Mouse (Mus musculus): ENCODE data around the gene Zbtb5.

DNA sequence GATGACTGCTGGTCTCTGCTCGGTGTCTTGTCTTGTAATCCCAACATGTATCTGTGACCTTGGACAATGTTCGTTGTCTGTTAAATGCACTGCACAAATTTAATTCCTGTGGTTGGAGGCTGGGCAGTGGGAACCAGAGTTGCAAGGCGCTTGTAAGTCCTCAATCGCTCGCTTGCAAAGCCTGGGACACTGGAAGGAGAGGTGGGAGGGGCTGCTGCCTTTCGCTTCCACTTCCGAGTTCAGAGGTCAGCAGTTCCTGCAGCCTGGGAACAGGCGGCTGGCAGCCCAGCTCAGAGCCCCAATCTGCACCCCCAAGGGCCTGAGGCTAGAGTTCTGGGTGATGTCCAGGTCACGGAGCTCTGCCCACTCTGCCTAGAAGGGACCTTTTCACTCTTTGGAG is 59.2 kb downstream of the Zbtb5 start:
- TF ChIP-seq CTCF (IDR thresholded peaks at IDR 0.05; ENCODE audit: insufficient read depth, low read depth, low read length) (no peak), POLR2A (IDR thresholded peaks at IDR 0.05; ENCODE audit: insufficient read depth, low read depth, low read length) (no peak)
